Mouse (Mus musculus): ENCODE measurements at regions not wholly inside any gene's neighbourhood (a gene's known extent, or its start where the extent isn't known, plus 50 kb on each side); places are given as distances from the start of the nearest gene placed in this dataset.

DNA sequence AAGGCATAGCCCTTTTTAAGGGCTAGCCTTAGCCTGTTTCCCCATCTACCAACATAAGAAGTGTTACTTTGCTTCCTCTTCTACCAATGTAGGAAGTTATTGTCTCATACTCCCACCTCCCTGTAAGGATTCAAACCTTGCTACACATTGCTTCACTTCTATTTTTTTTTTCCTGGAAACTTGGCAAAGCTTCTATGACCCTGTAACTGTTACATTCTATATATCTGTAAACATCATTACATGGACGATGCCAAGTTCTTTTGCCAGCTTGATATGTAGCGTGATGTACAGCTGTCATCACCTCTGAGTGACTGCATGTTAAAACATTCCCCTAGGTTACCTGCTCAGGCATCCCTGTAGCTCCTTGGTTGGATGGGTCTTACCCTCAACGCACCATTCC, 114.1 kb upstream of the Pbx1 start:
- H3K4me2 ChIP-seq (replicated peaks; ENCODE audit: low read depth, low read length): no peak overlapping the region
- WGBS: 69% methylated on average over 3 of the region's 3 CpGs
- no peaks in the 10 kb centered on the region for H3K9me3 ChIP-seq (ENCODE audit: low read length)
- H3K27me3 ChIP-seq (replicated peaks; ENCODE audit: insufficient read depth, low read length): no peaks in the 10 kb centered on the region
- H3K4me3 ChIP-seq (ENCODE audit: low read depth, low read length): no peak overlapping the region
- H3K4me1 ChIP-seq (ENCODE audit: insufficient read depth, low read depth, low read length): no peaks in the 10 kb centered on the region
- H3K36me3 ChIP-seq (ENCODE audit: insufficient read depth, low read length): no peaks in the 10 kb centered on the region
- TF ChIP-seq CTCF (IDR thresholded peaks at IDR 0.05) (no peak), EP300 (IDR thresholded peaks at IDR 0.05) (no peak)
- H3K27ac ChIP-seq (ENCODE audit: low read length): no peak overlapping the region
- H3K9ac ChIP-seq (replicated peaks; ENCODE audit: low read depth): no peak overlapping the region
- ATAC-seq: no peak
- no peak for DNase-seq (ENCODE audit: low spot score)

GRCm38 (mm10) chr1:168545072-168545780, 113.2 kb upstream of the Pbx1 start:
- no peak for ATAC-seq
- TF ChIP-seq CTCF (IDR thresholded peaks at IDR 0.05): no peak
- no peak for TF ChIP-seq EP300 (IDR thresholded peaks at IDR 0.05)
- Histone ChIP-seq H3K4me3 (ENCODE audit: low read depth, low read length) (no peak overlapping the region), H3K27me3 (replicated peaks; ENCODE audit: insufficient read depth, low read length) (no peaks in the 10 kb centered on the region), H3K4me1 (ENCODE audit: insufficient read depth, low read depth, low read length) (no peaks in the 10 kb centered on the region), H3K9me3 (ENCODE audit: low read length) (no peaks in the 10 kb centered on the region), H3K4me2 (replicated peaks; ENCODE audit: low read depth, low read length) (no peak overlapping the region), H3K36me3 (ENCODE audit: insufficient read depth, low read length) (no peaks in the 10 kb centered on the region), H3K9ac (replicated peaks; ENCODE audit: low read depth) (no peak overlapping the region), H3K27ac (ENCODE audit: low read length) (no peak overlapping the region)
- WGBS: 39% methylated on average over 7 of the region's 7 CpGs
- DNase-seq (ENCODE audit: low spot score): peak; percentile 28

- TF ChIP-seq EP300 (IDR thresholded peaks at IDR 0.05): no peak
- no peak for TF ChIP-seq CTCF (IDR thresholded peaks at IDR 0.05)
- Histone ChIP-seq H3K4me1 (ENCODE audit: insufficient read depth, low read depth, low read length) (no peaks in the 10 kb centered on the region), H3K9me3 (ENCODE audit: low read length) (no peaks in the 10 kb centered on the region), H3K4me2 (replicated peaks; ENCODE audit: low read depth, low read length) (no peak overlapping the region), H3K9ac (replicated peaks; ENCODE audit: low read depth) (no peak overlapping the region), H3K4me3 (ENCODE audit: low read depth, low read length) (no peak overlapping the region), H3K27ac (ENCODE audit: low read length) (no peak overlapping the region), H3K27me3 (replicated peaks; ENCODE audit: insufficient read depth, low read length) (no peaks in the 10 kb centered on the region), H3K36me3 (ENCODE audit: insufficient read depth, low read length) (no peaks in the 10 kb centered on the region)
- DNase-seq (ENCODE audit: low spot score) (no peak), ATAC-seq (no peak)
- WGBS: 69% methylated on average over 2 of the region's 2 CpGs
Measured at GRCm38 (mm10) chr1:168541231-168541630, 109.2 kb upstream of the Pbx1 start.

- no peak overlapping the region for H3K27ac ChIP-seq (ENCODE audit: low read length)
- peak; percentile 87 for DNase-seq (ENCODE audit: low spot score)
- no peak overlapping the region for H3K4me2 ChIP-seq (replicated peaks; ENCODE audit: low read depth, low read length)
- peak; percentile 95 for ATAC-seq
- no peaks in the 10 kb centered on the region for H3K9me3 ChIP-seq (ENCODE audit: low read length)
- no peaks in the 10 kb centered on the region for H3K4me1 ChIP-seq (ENCODE audit: insufficient read depth, low read depth, low read length)
- no peak overlapping the region for H3K4me3 ChIP-seq (ENCODE audit: low read depth, low read length)
- no peaks in the 10 kb centered on the region for H3K27me3 ChIP-seq (replicated peaks; ENCODE audit: insufficient read depth, low read length)
- no peak for TF ChIP-seq CTCF (IDR thresholded peaks at IDR 0.05)
- peak; percentile 89 for TF ChIP-seq EP300 (IDR thresholded peaks at IDR 0.05)
- WGBS: 52% methylated on average over 6 of the region's 6 CpGs
- H3K36me3 ChIP-seq (ENCODE audit: insufficient read depth, low read length): no peaks in the 10 kb centered on the region
- no peak overlapping the region for H3K9ac ChIP-seq (replicated peaks; ENCODE audit: low read depth)
Measured at GRCm38 (mm10) chr1:168518087-168518486, 86.0 kb upstream of the Pbx1 start.

- Histone ChIP-seq H3K9me3 (ENCODE audit: low read length) (no peaks in the 10 kb centered on the region), H3K36me3 (ENCODE audit: insufficient read depth, low read length) (no peaks in the 10 kb centered on the region), H3K4me2 (replicated peaks; ENCODE audit: low read depth, low read length) (no peak overlapping the region), H3K4me1 (ENCODE audit: insufficient read depth, low read depth, low read length) (no peaks in the 10 kb centered on the region; the same call in 1 of the 2 replicates), H3K4me3 (ENCODE audit: low read depth, low read length) (no peak overlapping the region), H3K9ac (replicated peaks; ENCODE audit: low read depth) (no peak overlapping the region), H3K27me3 (replicated peaks; ENCODE audit: insufficient read depth, low read length) (no peaks in the 10 kb centered on the region), H3K27ac (ENCODE audit: low read length) (no peak overlapping the region)
- TF ChIP-seq CTCF (IDR thresholded peaks at IDR 0.05) (no peak), EP300 (IDR thresholded peaks at IDR 0.05) (no peak)
- ATAC-seq (no peak), DNase-seq (ENCODE audit: low spot score) (peak; percentile 46)
- WGBS: 30% methylated on average over 1 of the region's 1 CpGs
Measured at GRCm38 (mm10) chr1:168506326-168506725, 74.3 kb upstream of the Pbx1 start.

DNA sequence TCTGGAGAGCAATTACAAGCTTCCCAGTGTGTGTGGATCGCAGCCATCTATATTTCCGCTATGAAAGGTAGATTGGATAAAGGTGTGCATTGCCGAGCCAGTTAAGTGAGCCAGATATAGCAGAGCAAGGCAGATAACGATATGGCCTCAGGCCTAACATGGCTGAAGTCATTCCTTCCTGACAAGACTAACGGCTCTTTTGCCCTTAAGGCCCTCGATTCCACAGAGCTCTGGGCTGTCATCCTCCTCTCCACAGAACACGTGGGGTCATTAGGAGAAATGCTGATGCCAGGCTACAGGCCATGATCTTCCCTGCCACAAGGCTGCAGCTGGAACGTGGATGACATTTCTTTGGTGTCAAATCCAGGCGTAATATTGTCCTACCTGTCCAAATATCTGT, 72.7 kb upstream of the Pbx1 start:
- H3K4me3 ChIP-seq (ENCODE audit: low read depth, low read length): no peak overlapping the region
- 75% methylated on average over 9 of the region's 9 CpGs for WGBS

More for the DNA sequence above, 72.7 kb upstream of the Pbx1 start:
- H3K36me3 ChIP-seq (ENCODE audit: insufficient read depth, low read length): no peaks in the 10 kb centered on the region
- no peaks in the 10 kb centered on the region for H3K9me3 ChIP-seq (ENCODE audit: low read length)
- H3K4me2 ChIP-seq (replicated peaks; ENCODE audit: low read depth, low read length): no peak overlapping the region
- no peaks in the 10 kb centered on the region for H3K27me3 ChIP-seq (replicated peaks; ENCODE audit: insufficient read depth, low read length)
- ATAC-seq: no peak
- H3K9ac ChIP-seq (replicated peaks; ENCODE audit: low read depth): no peak overlapping the region
- H3K27ac ChIP-seq (ENCODE audit: low read length): no peak overlapping the region
- no peaks in the 10 kb centered on the region; the same call in 1 of the 2 replicates for H3K4me1 ChIP-seq (ENCODE audit: insufficient read depth, low read depth, low read length)
- no peak for TF ChIP-seq EP300 (IDR thresholded peaks at IDR 0.05)
- no peak for TF ChIP-seq CTCF (IDR thresholded peaks at IDR 0.05)
- DNase-seq (ENCODE audit: low spot score): no peak
